Mouse (Mus musculus) heart, embryonic 15.5 days (tissue): ENCODE measurements around the gene Pnpla3. TPM values are rescaled to one million over a fixed set of nuclear protein-coding genes. Genes with fewer than 3 reads are reported as not detected.
"Not testable (repeated sequence)": the region's sequence is repeated elsewhere in the genome, so short reads cannot be mapped to it uniquely, and the experiment has no call there.

Experiments
- ATAC-seq: fragments of 200-750 bp; cut with Nextera tagmentation; replicated peaks from 2 replicates; pipeline ENCODE4 v1.8.0; 2017; ENCODE audit warnings: low read depth, moderate TSS enrichment; ENCODE audit not compliant: insufficient number of reproducible peaks, insufficient read depth, low FRiP score
- H3K27ac ChIP-seq: fragments of 300-500 bp; sonication (generic); 2 replicates; pipeline ENCODE4 v1.5.1; 2015; ENCODE audit warnings: mild to moderate bottlenecking, inconsistent platforms
- H3K27me3 ChIP-seq: fragments of 300-500 bp; sonication (generic); 2 replicates; pipeline ENCODE4 v1.6.1; 2015; ENCODE audit warnings: inconsistent platforms
- H3K36me3 ChIP-seq: fragments of 300-500 bp; sonication (generic); 2 replicates; pipeline ENCODE4 v1.6.1; 2015; ENCODE audit warnings: mild to moderate bottlenecking, inconsistent platforms
- H3K4me1 ChIP-seq: fragments of 300-500 bp; sonication (generic); replicated peaks from 2 replicates; pipeline ENCODE4 v1.6.1; 2015; ENCODE audit warnings: inconsistent platforms
- H3K4me2 ChIP-seq: fragments of 300-500 bp; sonication (generic); 2 replicates; pipeline ENCODE4 v1.6.1; 2015; ENCODE audit warnings: inconsistent platforms, mild to moderate bottlenecking, moderate library complexity
- H3K4me3 ChIP-seq: fragments of 300-500 bp; sonication (generic); 2 replicates; pipeline ENCODE4 v1.5.1; 2015; ENCODE audit warnings: mild to moderate bottlenecking, inconsistent platforms
- H3K9ac ChIP-seq: fragments of 300-500 bp; sonication (generic); 2 replicates; pipeline ENCODE4 v1.6.1; 2015; ENCODE audit warnings: mild to moderate bottlenecking, inconsistent platforms
- H3K9me3 ChIP-seq: fragments of 300-500 bp; sonication (generic); replicated peaks from 2 replicates; pipeline ENCODE4 v1.6.1; 2016; ENCODE audit warnings: inconsistent platforms
- WGBS: fragments of 180-500 bp; shearing (Covaris S2); methylation state at CpG from one replicate; pipeline ENCODE4 v1.1.7; 2015; ENCODE audit warnings: mixed read lengths; 5-methylcytosine and 5-hydroxymethylcytosine counted together
- polyA plus RNA-seq: library from polyadenylated mRNA; unstranded; fragments of >200 nt; fragmentation: Nextera tagmentation; extraction: Ambion mirVana; gene quantifications from 2 replicates; pipeline ENCODE4 v1.2.1, GENCODE M21; 2015

The Pnpla3 gene
- polyA plus RNA-seq, 1 experiment from 2014 or later: 0.55 TPM

DNA sequence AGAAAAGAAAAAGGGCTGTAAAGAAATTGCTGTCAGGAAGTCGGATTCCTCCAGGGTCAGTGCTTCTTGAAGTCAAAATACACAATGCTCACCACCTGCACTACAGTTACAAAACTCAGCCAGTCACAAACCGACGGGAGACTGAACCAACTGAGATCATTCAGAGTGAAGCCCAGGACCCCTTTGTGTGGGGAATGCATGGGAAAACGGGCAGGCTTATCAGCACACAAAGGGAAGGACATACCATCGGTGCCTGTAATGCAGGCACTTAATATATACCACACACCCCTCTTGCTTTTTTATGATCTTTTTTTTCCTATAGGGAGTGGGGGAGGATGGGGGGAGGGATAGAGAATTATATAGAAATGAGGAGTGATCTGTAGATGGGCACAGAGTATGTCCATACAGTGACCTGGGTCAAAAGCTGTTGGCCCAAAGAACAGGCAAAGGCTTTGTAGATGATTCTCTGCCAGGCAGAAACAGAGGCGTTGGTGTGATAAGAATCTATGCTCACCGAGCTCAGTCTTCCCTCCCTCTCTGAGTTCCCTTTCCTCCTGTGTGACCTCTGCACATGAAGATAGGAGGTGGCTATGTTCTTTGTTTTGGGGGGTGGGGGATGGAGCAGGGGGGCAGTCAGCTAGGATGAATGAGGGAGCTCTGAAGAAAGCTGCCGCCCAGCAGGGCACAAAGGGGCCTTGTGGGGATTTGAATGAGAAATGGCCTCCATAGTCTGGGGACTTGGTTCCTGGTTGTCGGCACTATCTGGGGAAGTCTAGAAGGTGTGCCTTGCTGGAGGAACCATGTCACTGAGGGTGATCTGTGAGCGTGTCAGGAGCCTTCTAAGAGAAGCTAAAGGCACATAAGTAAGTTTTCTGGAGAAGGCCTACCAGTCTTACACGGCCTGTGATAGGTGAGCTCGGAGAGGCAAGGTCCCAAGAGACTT, 30.9 kb upstream of the Pnpla3 start:
- H3K4me2 ChIP-seq: no peak overlapping the region
- no peaks in the 10 kb centered on the region for H3K27me3 ChIP-seq
- no peak for ATAC-seq
- H3K36me3 ChIP-seq: no peaks in the 10 kb centered on the region
- no peak overlapping the region for H3K4me3 ChIP-seq
- no peak overlapping the region for H3K27ac ChIP-seq
- H3K9ac ChIP-seq: no peak overlapping the region
- peaks cover 11% of the 10 kb centered on the region for H3K4me1 ChIP-seq
- 39% methylated on average over 12 of the region's 12 CpGs for WGBS
- H3K9me3 ChIP-seq: no peaks in the 10 kb centered on the region

DNA sequence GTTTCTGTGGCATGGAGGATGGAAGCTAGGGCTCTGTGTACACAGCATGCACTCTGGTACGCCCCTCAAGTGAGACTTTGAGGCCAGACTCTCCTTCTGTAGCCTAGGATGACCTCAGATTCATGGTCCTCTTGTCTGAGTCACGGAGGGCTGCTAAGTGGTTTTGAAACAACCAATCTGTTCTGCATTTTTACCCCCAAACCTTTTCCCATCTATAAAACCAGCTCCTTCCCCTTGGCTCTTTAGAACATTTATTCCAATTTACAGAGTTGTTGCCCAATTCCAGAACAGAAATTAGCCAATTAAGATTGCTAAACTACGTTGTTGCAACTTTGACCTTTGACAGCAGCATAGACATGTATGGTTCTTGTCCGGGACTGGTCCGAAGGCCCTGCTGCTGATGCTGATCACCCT, 28.0 kb upstream of the Pnpla3 start:
- Histone ChIP-seq H3K9ac (no peak overlapping the region), H3K4me3 (no peak overlapping the region), H3K27me3 (no peaks in the 10 kb centered on the region), H3K4me1 (no peaks in the 10 kb centered on the region), H3K36me3 (no peaks in the 10 kb centered on the region), H3K4me2 (no peak overlapping the region), H3K9me3 (no peaks in the 10 kb centered on the region), H3K27ac (no peak overlapping the region)
- ATAC-seq: no peak
- 79% methylated on average over 5 of the region's 5 CpGs for WGBS

DNA sequence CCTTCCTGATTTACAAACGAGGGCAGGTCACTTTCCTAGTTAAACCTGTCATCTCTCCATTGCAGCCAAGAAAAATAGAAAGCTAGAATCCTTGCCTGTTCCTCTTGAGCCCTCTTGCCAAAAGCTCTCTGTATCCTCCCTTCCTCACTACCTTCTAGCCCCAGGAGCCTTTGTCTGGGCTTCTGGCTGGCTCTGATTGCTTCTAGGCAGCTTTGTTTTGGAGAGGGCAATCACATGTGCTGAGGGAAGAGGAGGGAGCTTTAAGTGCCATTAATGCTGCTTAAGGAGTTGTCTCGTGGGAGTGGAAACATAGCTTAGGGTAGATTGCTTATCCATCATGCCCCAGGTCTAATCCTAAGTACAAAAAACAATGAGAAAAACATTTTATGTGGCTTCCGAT, 27.5 kb upstream of the Pnpla3 start:
- Histone ChIP-seq H3K4me2 (no peak overlapping the region), H3K9ac (no peak overlapping the region), H3K9me3 (no peaks in the 10 kb centered on the region), H3K4me1 (no peaks in the 10 kb centered on the region), H3K4me3 (no peak overlapping the region), H3K36me3 (no peaks in the 10 kb centered on the region), H3K27ac (no peak overlapping the region), H3K27me3 (no peaks in the 10 kb centered on the region)
- ATAC-seq: no peak
- WGBS: 40% methylated on average over 3 of the region's 3 CpGs

DNA sequence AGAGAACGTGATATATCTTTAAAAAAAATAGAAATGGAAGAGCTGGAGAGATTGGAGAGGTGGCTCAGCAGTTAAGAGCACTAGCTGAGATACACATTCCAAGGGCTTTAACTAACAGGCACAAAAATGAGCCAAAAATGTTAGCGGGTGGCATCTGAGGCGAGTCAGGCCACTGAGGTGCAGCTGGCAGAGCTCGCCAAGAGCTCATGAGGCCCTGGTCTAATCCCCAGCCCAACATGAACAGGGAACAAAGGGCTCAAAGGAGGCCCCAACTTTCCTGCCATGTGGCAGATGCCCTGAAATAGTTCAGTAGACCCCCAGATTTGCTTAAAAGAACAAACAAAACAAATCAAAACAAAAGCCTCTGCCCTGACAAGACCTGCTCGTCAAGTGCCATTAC, 26.7 kb upstream of the Pnpla3 start:
- Histone ChIP-seq H3K4me3 (no peak overlapping the region), H3K27me3 (no peaks in the 10 kb centered on the region), H3K27ac (no peak overlapping the region), H3K36me3 (no peaks in the 10 kb centered on the region), H3K9me3 (no peaks in the 10 kb centered on the region), H3K4me2 (no peak overlapping the region), H3K9ac (no peak overlapping the region), H3K4me1 (no peaks in the 10 kb centered on the region)
- no peak for ATAC-seq
- WGBS: 54% methylated on average over 5 of the region's 5 CpGs

DNA sequence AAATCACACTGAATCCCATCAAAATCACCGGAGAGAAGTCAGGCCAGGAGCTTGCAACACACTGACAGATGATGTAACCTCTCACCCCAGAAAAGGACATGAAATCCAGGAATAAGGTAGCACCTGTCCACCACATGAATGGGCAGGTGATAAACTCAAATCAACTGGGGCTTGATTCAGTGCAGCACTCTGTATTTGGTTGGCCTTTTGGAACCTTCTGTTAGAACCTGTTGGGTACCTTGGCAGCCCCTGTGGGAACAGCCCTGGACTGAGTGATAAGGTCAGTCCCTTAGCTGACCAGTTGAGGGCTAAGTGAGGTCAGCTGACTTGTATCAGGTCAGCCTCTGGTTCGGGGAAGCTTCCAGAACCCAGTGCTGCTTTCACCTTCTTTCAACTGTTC, 11.5 kb upstream of the Pnpla3 start:
- Histone ChIP-seq H3K36me3 (no peaks in the 10 kb centered on the region), H3K27ac (no peak overlapping the region), H3K4me1 (no peaks in the 10 kb centered on the region), H3K4me2 (no peak overlapping the region), H3K9ac (no peak overlapping the region), H3K9me3 (no peaks in the 10 kb centered on the region), H3K4me3 (no peak overlapping the region), H3K27me3 (no peaks in the 10 kb centered on the region)
- WGBS: 79% methylated on average over 2 of the region's 2 CpGs
- no peak for ATAC-seq

DNA sequence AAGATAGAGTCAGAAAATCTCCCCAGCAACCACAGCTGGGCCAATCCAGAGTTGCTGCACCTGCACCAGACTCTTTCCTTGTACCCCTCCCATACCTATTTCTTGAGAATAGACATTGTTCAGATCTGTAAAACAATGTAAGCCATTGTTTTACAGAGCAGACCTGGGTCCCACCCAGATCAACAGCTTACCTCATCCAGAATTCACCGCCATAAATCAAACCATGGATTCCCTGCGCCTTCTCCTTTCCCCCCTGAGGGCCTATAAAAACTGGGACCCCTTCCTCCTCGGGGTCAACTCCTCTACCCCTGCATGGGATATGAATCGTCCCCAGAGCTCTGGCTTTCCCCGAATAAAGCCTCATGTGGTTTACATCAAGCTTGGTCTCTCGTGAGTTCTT, 10.1 kb upstream of the Pnpla3 start:
- ATAC-seq, H3K4me1 ChIP-seq: not testable (repeated sequence)

DNA sequence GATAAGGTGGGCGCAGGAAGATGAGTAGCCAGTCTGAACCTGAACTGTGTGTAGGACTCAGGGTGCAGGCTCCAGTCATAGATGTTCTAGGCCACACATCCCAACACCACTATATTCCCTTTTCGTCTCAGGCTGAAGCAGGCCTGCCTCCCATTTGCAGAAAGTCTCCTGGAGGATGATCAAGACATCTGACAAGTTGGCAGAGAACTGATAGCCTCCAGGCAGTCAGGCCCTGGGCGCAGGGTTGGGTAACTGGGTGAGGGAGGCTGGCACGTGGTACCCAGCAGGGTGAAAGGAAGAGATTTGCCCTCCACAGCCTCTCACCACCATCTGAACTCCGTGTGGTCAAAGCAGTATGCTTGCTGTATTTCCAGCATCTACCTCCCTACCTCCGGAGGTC, 5.8 kb upstream of the Pnpla3 start:
- Histone ChIP-seq H3K9me3 (no peaks in the 10 kb centered on the region), H3K27ac (no peak overlapping the region), H3K27me3 (0 out of 2 replicates have a peak, but pooled peaks cover 5% of the 10 kb centered on the region), H3K4me1 (no peaks in the 10 kb centered on the region), H3K36me3 (no peaks in the 10 kb centered on the region), H3K4me3 (no peak overlapping the region), H3K9ac (no peak overlapping the region), H3K4me2 (no peak overlapping the region)
- ATAC-seq: no peak
- WGBS: 77% methylated on average over 6 of the region's 6 CpGs

More for the DNA sequence above, 10.1 kb upstream of the Pnpla3 start:
- WGBS: 78% methylated on average over 6 of the region's 6 CpGs
- not testable (repeated sequence) for H3K9me3 ChIP-seq, H3K27me3 ChIP-seq, H3K27ac ChIP-seq, H3K4me2 ChIP-seq, H3K36me3 ChIP-seq, H3K9ac ChIP-seq, H3K4me3 ChIP-seq

DNA sequence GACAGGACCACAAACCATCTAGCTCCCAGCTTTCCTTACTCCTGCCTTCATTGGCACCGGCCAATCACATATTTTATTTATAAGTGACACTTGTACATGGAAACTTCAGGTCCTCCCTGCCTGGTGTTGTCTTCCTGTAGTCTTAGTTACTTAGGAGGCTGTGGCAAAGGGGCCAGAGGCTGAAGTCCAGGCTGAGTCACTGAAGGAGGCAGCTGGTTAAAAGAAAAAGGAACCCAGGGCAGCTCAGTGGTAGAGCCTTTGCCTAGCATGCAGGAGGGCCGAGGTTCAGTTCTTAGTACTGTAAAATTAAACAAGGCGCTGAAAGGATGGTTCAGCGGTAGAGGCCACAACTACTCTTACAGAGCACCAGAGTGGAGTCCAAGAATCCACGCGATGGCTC, 819 bp upstream of the Pnpla3 start:
- Histone ChIP-seq H3K4me3 (no peak overlapping the region), H3K27ac (no peak overlapping the region), H3K9ac (no peak overlapping the region), H3K9me3 (no peaks in the 10 kb centered on the region), H3K4me1 (peaks cover 16% of the 10 kb centered on the region), H3K36me3 (no peaks in the 10 kb centered on the region), H3K4me2 (no peak overlapping the region), H3K27me3 (peaks cover 25% of the 10 kb centered on the region; the same call in 1 of the 2 replicates)
- ATAC-seq: no peak
- 71% methylated on average over 6 of the region's 6 CpGs for WGBS

DNA sequence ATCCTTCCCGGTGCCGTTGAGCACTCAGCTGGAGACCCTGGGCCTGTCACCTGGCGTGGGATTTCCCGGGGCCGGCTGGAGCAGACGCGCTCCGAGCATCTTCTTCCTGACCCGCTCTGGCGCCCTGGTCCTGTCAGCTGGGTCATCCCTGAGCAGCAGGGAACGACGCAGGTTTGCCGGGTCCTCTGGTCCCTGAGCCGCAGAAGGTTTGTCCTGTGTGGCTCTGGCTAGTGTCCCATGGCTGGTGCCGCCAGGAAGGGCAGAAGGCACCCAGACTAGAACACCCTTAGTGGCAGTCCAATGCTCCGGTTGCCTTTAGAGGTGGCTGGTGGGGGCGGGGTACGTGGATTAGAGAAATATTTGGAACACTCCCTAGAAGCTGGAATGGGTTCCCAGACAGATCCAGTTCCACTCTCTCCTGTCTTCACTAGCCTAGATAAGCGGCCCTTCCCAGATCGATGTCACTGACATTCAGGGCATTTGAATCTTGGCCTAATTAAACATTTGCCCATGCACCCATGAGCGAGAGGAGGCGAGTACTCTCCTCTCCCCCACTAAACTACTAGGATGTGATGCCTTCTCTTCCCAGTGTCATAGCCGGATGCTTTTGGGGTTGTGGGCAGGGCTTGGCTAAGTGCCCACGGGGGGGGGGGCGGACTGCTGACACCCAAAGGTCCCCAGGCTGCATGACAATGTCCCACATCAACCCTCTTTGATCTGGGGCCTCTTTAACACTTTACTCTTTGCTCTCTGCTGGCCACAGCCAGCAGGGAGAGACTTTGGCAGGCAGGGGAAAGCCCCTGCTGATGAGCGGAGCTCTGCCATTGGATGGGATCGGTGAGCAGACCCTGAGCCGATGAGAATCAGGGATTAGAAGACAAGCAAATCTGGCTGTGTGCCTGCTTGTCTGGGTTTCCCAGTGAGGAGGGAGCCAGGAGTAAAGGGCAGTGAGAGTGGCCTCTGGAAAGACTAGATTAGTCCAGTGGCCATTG, 829 bp downstream of the Pnpla3 start:
- H3K4me2 ChIP-seq: peak overlapping the region; percentile 98
- H3K9me3 ChIP-seq: no peaks in the 10 kb centered on the region
- no peaks in the 10 kb centered on the region for H3K36me3 ChIP-seq
- peaks cover 25% of the 10 kb centered on the region; the same call in 1 of the 2 replicates for H3K27me3 ChIP-seq
- H3K4me3 ChIP-seq: peak overlapping the region; percentile 58
- H3K4me1 ChIP-seq: peaks cover 16% of the 10 kb centered on the region
- H3K9ac ChIP-seq: peak overlapping the region; percentile 58
- WGBS: 1% methylated on average over 28 of the region's 28 CpGs
- peak overlapping the region; percentile 14; the same call in 1 of the 2 replicates for H3K27ac ChIP-seq
- 0 out of 2 replicates have a peak, but pooled peaks have one; percentile 28 for ATAC-seq

DNA sequence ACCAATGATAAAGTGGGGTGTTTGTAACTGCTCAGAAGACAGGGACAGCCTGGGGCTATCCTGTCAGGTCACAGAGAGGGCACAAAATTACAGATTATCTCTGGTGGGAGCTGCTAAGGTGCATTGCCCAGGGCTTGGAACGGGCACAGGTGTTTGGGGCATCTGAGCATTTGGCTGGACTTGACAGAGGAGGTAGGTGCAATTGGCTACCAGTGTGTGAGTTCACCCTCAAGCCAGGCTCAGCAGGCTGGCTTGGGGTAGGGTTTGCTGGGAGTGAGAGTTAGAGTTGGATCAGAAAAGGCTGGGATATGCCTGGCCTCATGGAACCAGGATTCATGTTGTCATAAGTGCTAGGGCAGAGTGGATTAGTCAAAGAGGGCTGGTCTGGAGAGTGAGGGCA, 1.9 kb downstream of the Pnpla3 start:
- whole genome bisulfite sequencing: 83% methylated on average over 1 of the region's 1 CpGs
- no peak overlapping the region for H3K4me2 ChIP-seq
- peaks cover 16% of the 10 kb centered on the region for H3K4me1 ChIP-seq
- H3K36me3 ChIP-seq: no peaks in the 10 kb centered on the region
- ATAC-seq: no peak
- H3K9ac ChIP-seq: no peak overlapping the region
- H3K27ac ChIP-seq: no peak overlapping the region
- H3K4me3 ChIP-seq: no peak overlapping the region
- peaks cover 25% of the 10 kb centered on the region; the same call in 1 of the 2 replicates for H3K27me3 ChIP-seq
- no peaks in the 10 kb centered on the region for H3K9me3 ChIP-seq

DNA sequence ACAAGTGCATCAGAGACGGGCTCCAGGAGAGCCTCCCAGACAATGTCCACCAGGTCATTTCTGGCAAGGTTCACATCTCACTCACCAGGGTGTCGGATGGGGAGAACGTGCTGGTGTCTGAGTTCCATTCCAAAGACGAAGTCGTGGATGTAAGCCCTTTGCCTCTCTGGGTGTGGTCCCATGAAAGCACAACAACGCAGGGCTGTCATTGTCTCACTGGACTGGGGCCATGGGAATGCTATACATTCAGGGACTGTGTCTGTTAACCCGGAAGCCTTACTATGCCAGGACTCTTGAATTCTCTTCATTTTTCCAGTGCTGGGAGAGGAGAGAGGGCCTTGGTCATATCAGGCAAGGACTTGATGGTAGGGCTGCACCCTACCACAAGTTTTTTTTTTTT, 3.5 kb downstream of the Pnpla3 start:
- no peak for ATAC-seq
- Histone ChIP-seq H3K9me3 (no peaks in the 10 kb centered on the region), H3K4me2 (no peak overlapping the region), H3K4me3 (no peak overlapping the region), H3K27ac (no peak overlapping the region), H3K4me1 (peaks cover 16% of the 10 kb centered on the region), H3K27me3 (peaks cover 21% of the 10 kb centered on the region; the same call in 1 of the 2 replicates), H3K36me3 (no peaks in the 10 kb centered on the region), H3K9ac (no peak overlapping the region)
- WGBS: 78% methylated on average over 7 of the region's 7 CpGs
